Mouse (Mus musculus) monocyte, adult 2 months (primary cell): ENCODE data around the gene Zfp786.
A peak's percentile ranks its signal among the peaks of the same experiment; 100 is the strongest.

Experiments used
- DNase-seq, 2 experiments: peaks; one replicate each; pipeline ENCODE4 v3.0.0; 2022; ENCODE audit warnings: low spot score in 2 of 2, low read depth in 1 of 2

The Zfp786 gene

GRCm38 (mm10) chr6:47821776-47822175 lies 8.9 kb downstream of the Zfp786 start:
- no peak for DNase-seq

GRCm38 (mm10) chr6:47821236-47821635 lies 9.4 kb downstream of the Zfp786 start:
- no peak for DNase-seq

- DNase-seq = no peak
Measured at GRCm38 (mm10) chr6:47819626-47820325, 10.9 kb downstream of the Zfp786 start.

- no peak for DNase-seq
Measured at GRCm38 (mm10) chr6:47818721-47819120, 11.9 kb downstream of the Zfp786 start.

GRCm38 (mm10) chr6:47816151-47816550 lies 14.5 kb downstream of the Zfp786 start:
- no peak for DNase-seq

- DNase-seq = peak; percentile 93 to 95
Measured at GRCm38 (mm10) chr6:47813257-47813878, 17.3 kb downstream of the Zfp786 start, which contains the start of gene Pdia4. Gene Pdia4 (minus strand): TSS chr6:47813430.

GRCm38 (mm10) chr6:47812271-47812915 lies 18.3 kb downstream of the Zfp786 start:
- no peak for DNase-seq

GRCm38 (mm10) chr6:47811324-47811723 lies 19.3 kb downstream of the Zfp786 start:
- no peak for DNase-seq

- no peak for DNase-seq
Measured at GRCm38 (mm10) chr6:47810181-47810580, 20.5 kb downstream of the Zfp786 start.

GRCm38 (mm10) chr6:47809053-47809452 lies 21.6 kb downstream of the Zfp786 start:
- no peak for DNase-seq

- DNase-seq = no peak
Measured at GRCm38 (mm10) chr6:47808545-47808944, 22.1 kb downstream of the Zfp786 start.

GRCm38 (mm10) chr6:47807419-47807818 lies 23.2 kb downstream of the Zfp786 start:
- no peak for DNase-seq

GRCm38 (mm10) chr6:47805520-47805919 lies 25.1 kb downstream of the Zfp786 start:
- DNase-seq = no peak

- no peak for DNase-seq
Measured at GRCm38 (mm10) chr6:47799079-47799478, 31.6 kb downstream of the Zfp786 start.

- no peak for DNase-seq
Measured at GRCm38 (mm10) chr6:47794106-47794830, 36.4 kb downstream of the Zfp786 start.

GRCm38 (mm10) chr6:47793284-47793683 lies 37.4 kb downstream of the Zfp786 start:
- no peak for DNase-seq

- DNase-seq = no peak
Measured at GRCm38 (mm10) chr6:47792533-47792932, 38.1 kb downstream of the Zfp786 start.

- DNase-seq = no peak
Measured at GRCm38 (mm10) chr6:47790745-47791144, 39.9 kb downstream of the Zfp786 start.

- no peak for DNase-seq
Measured at GRCm38 (mm10) chr6:47788821-47789220, 41.8 kb downstream of the Zfp786 start.

- peak; percentile 64 to 72 for DNase-seq
Measured at GRCm38 (mm10) chr6:47787941-47788736, 42.5 kb downstream of the Zfp786 start.
